Mouse (Mus musculus) inflammation-experienced regulatory T-cells (primary cell): ENCODE results near the gene Gm9964. TPM values are rescaled to one million over a fixed set of nuclear protein-coding genes. Genes with fewer than 3 reads are reported as not detected.

Source experiments
- polyA plus RNA-seq, 2 experiments: library from polyadenylated mRNA; unstranded; fragments of 100-300 nt; shearing (Covaris generic); gene quantifications; one replicate each; pipeline ENCODE4 v1.2.1; 2017

Gene Gm9964
- not detected for polyA plus RNA-seq

DNA sequence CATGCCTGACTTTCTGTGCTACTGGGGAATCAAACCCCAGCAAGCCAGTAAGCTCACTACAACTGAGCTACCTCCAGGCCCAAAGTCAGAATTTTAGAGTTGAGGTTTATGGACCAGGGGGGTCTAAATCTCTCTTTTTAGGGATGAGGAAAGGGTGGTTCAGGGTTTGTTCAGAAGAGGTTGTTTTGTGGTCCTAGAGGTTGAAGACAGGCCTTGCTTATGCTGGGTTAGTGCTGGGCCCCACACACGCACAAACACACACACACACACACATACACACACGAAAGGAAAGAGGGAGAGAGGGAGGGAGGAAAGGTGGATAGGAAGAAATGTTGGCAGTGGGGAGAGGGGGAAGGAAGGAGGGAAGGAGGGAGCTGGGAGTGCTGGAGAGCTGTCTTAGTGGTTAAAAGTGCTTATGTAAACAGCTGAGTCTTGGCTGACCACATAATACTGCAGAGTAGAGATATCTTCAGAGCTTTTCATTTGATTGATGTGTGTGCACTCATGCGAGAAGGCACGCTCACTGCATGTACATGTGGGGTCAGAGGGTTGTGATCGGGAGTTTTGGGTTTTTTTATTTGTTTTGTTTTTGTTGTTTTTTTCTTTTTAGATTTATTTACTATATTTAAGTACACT, at the start of gene Gm9964:
Gm9964 (minus strand) TSS at position 51 of the 636 bp plus-strand sequence.

DNA sequence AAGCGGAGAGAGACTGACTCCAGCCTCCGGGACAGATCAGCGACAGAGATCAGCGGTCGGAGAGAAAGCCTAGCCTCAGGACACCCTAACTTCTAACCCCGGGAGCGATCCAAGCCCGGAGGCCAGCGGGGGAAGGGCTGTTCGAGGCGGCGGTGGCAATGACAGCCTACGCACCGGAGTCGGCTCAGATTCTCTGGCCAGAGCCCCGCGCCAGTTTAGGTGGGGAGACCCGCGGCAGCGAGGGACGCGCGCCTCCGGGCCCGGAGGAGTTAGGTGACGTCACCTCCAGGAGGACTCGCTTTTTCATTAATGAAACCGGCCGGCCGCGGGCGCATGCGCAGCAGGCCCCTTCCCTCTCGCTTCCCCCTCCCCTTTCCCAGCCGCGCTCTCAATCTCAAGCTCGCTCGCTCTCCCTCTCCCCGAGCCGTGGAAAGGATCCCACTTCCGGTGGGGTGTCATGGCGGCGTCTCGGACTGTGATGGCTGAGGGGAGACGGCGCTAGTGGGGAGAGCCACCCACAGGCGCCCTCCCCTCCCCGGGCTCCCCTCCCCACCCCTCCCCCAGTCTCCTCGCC, 42.6 kb upstream of the Gm9964 start, which contains the start of gene Nf1:
Nf1 (plus strand) TSS at position 460 of the 574 bp plus-strand sequence.

DNA sequence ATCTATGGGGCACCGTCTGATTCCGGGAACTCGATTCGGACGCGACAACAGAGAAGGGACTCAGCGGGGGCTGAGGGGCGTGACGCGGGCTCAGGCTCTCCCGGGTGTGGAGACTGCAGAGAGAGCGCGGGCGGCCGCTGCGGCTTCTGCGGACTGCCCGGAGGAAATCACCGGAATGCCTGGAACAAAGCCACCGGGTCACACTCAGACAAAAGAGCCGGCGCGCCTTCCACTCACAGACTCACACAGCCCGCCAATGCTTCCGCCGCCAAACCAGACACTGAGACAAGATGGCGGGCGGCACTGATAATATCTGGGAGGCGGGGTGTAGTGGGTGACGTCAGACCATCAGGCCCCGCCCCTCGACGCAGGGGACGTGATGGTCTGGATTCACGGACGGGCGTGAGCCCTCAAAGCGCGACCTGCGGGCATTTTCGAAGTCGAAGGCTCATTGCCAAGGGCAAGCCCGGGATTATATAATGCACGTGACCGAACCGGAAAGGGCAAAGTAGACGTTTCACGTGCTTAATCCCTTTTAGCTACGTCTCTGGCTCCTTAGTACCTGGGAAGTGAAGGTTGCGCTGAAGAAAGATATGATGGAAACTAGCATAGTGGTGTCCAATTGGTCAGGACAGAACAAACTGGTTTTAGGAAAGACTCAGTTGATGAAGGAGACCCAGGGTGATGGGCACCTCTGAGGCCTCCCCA, 42.2 kb downstream of the Gm9964 start, which contains the start of gene Wsb1:
Wsb1 (minus strand) TSS at position 281 of the 708 bp plus-strand sequence.

Other genes starting within 250 kb of the Gm9964 start
- 10 to 100 TPM in 1 of 2 experiments, 1 to 10 TPM in 1; 5.8 to 10.2 TPM for gene Ksr1, start 150.5 kb downstream of the Gm9964 start, polyA plus RNA-seq
- 100 to 1,000 TPM; 109 TPM for gene Wsb1, start 42.2 kb downstream of the Gm9964 start, polyA plus RNA-seq
- 1 to 10 TPM; 1.1 to 2.8 TPM for gene Nf1, start 42.8 kb upstream of the Gm9964 start, polyA plus RNA-seq
- gene Omg, start 207.2 kb upstream of the Gm9964 start, polyA plus RNA-seq: under 1 TPM; 0.20 to 0.54 TPM
- 10 to 100 TPM; 65.3 to 79.8 TPM for gene Evi2b, start 226.9 kb upstream of the Gm9964 start, polyA plus RNA-seq
- gene Evi2, start 233.7 kb upstream of the Gm9964 start, polyA plus RNA-seq: 1 to 10 TPM; 3.7 to 6.3 TPM
- 10 to 100 TPM; 27.9 to 35.0 TPM for gene Evi2a, start 233.7 kb upstream of the Gm9964 start, polyA plus RNA-seq